Mouse (Mus musculus) adrenal gland, postnatal 0 days (tissue): Measurements from ENCODE around the gene Cpa2. TPM values are rescaled to one million over a fixed set of nuclear protein-coding genes. Genes with fewer than 3 reads are reported as not detected.

Experiments
- polyA plus RNA-seq: library from polyadenylated mRNA; unstranded; fragments of >200 nt; fragmentation: Nextera tagmentation; extraction: Ambion mirVana; gene quantifications from 2 replicates; pipeline ENCODE4 v1.2.1, GENCODE M21; 2015

Cpa2 gene
- polyA plus RNA-seq, result 8.5 and 9.7 TPM in 2 replicates

DNA sequence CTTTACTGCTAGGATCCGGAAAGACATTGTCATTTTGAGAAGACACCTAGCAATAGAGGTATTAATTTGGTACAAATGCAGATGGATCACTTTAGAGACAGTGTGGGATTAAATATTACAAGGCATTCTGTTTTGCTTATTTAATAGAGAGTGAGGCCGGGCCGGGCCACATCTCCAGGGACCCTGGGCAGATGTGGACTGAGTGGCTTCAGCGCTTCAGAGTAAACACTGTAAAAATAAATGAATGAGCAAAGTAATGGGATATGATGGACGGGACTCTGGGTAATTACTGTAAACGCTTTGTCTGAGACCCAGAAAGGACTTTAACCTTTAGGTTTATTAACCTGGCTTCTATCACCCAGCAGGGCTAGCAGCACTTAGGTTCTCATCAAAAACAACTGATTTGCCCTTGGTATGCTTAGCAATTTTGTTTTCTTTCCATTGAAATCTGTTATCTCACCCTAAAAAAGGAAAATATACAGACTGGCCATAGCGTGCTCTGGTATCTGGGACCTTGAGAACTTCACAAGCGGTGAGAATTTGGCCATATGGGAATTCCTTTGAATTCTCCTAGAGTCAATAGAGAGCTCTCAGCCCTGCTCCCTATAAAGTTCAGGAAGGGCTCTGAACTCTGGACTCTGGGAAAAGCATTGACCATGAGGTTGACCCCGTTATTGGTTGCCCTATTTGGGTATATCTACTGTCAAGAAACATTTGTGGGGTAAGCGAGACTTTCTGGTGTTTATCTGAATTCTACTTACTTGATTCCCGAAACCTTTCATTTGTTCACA lies at the start of gene Cpa2:
Cpa2 (plus strand) TSS at position 574 of the 791 bp plus-strand sequence.

GRCm38 (mm10) chr6:30509265-30510239 lies 31.8 kb upstream of the Cpa2 start, which contains the start of the genes Tmem209 and Ssmem1:
Gene Tmem209, minus strand, starts transcription at chr6:30509783.
Gene Ssmem1, plus strand, starts transcription at chr6:30509849.

GRCm38 (mm10) chr6:30568069-30568468 lies 26.7 kb downstream of the Cpa2 start, which contains the start of gene Cpa4:
Gene Cpa4, plus strand, starts transcription at chr6:30568369.

DNA sequence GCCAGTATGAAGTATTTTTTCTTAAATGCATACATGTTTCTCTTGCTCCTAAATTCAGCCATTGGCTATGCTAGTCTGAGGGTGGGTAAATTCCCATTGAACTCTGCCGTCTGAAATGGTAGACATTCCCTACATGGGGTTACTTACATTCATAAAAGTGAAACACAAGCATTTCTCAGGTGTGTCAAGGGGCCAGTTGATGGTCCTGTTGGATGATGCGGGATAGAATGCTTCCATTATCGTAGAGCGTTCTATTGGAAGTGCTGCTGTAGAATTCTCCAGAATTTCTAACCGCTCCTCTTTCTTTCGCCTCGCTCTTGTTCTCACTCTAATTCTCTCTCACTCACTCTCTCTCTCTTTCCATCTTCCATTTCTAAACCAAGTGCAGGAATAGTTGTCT lies 69.3 kb downstream of the Cpa2 start, which contains the start of gene Cpa5:
Cpa5 (plus strand) TSS at position 301 of the 400 bp plus-strand sequence.

Other genes starting within 250 kb of the Cpa2 start
- 40.1 and 51.8 TPM in 2 replicates for gene Ube2h, start 237.0 kb upstream of the Cpa2 start, polyA plus RNA-seq
- gene Zc3hc1, start 150.6 kb upstream of the Cpa2 start, polyA plus RNA-seq, result 31.3 and 38.0 TPM in 2 replicates
- gene Klhdc10, start 139.7 kb upstream of the Cpa2 start, polyA plus RNA-seq, result 11.1 TPM in 2 replicates
- 22.2 and 26.8 TPM in 2 replicates for gene Tmem209, start 31.8 kb upstream of the Cpa2 start, polyA plus RNA-seq
- gene Ssmem1, start 31.7 kb upstream of the Cpa2 start, polyA plus RNA-seq, result 0.11 and 0.39 TPM in 2 replicates
- 1.0 and 2.3 TPM in 2 replicates for gene Cpa4, start 26.8 kb downstream of the Cpa2 start, polyA plus RNA-seq
- 0.11 and 0.13 TPM in 2 replicates for gene Cpa5, start 69.4 kb downstream of the Cpa2 start, polyA plus RNA-seq
- gene Cpa1, start 97.6 kb downstream of the Cpa2 start, polyA plus RNA-seq, result 1.1 and 1.4 TPM in 2 replicates
- gene Cep41, start 152.2 kb downstream of the Cpa2 start, polyA plus RNA-seq, result 7.9 and 13.4 TPM in 2 replicates
- 575 TPM in 2 replicates for gene Mest, start 182.0 kb downstream of the Cpa2 start, polyA plus RNA-seq